Mouse (Mus musculus) adrenal gland, postnatal 14 days (tissue): ENCODE data around the gene Scd3. TPM values are rescaled to one million over a fixed set of nuclear protein-coding genes. Genes with fewer than 3 reads are reported as not detected.

ENCODE experiments used
- total RNA-seq: library from RNA; stranded (reverse); gene quantifications from 2 replicates; pipeline ENCODE4 v1.2.3, GENCODE M21; 2021

Gene Scd3
- total RNA-seq, 1 experiment from 2014 or later = not detected

Other genes with a start within 250 kb of the Scd3 start
- 0.86 and 23.9 TPM in 2 replicates for gene Cpn1, start 216.7 kb upstream of the Scd3 start, total RNA-seq
- 1.1 and 21.3 TPM in 2 replicates for gene Cyp2c23, start 174.1 kb upstream of the Scd3 start, total RNA-seq
- 18.4 and 20.0 TPM in 2 replicates for gene Erlin1, start 133.5 kb upstream of the Scd3 start, total RNA-seq
- gene Chuk, start 95.8 kb upstream of the Scd3 start, total RNA-seq = 60.3 and 61.7 TPM in 2 replicates
- 20.4 and 27.1 TPM in 2 replicates for gene Cwf19l1, start 67.4 kb upstream of the Scd3 start, total RNA-seq
- gene Bloc1s2, start 56.8 kb upstream of the Scd3 start, total RNA-seq = 27.5 and 34.5 TPM in 2 replicates
- not detected in 2 replicates for gene Pkd2l1, start 10.8 kb upstream of the Scd3 start, total RNA-seq
- gene Scd2, start 90.4 kb downstream of the Scd3 start, total RNA-seq = 337 and 408 TPM in 2 replicates
- gene Scd4, start 129.8 kb downstream of the Scd3 start, total RNA-seq = 2.2 and 2.9 TPM in 2 replicates
- gene Scd1, start 204.6 kb downstream of the Scd3 start, total RNA-seq = 186 and 262 TPM in 2 replicates